Mouse (Mus musculus) stomach, postnatal 0 days (tissue): ENCODE measurements at regions not wholly inside any gene's neighbourhood (a gene's known extent, or its start where the extent isn't known, plus 50 kb on each side); places are given as distances from the start of the nearest gene placed in this dataset.

Source experiments
- ATAC-seq: fragments of 200-750 bp; cut with Nextera tagmentation; 2 replicates; pipeline ENCODE4 v1.8.0; 2017; ENCODE audit not compliant: low FRiP score, low TSS enrichment
- DNase-seq: peaks from one replicate; pipeline ENCODE4 v3.0.0-alpha.2; 2016; ENCODE audit warnings: low spot score
- H3K27ac ChIP-seq: fragments of 300-500 bp; sonication (generic); replicated peaks from 2 replicates; pipeline ENCODE4 v1.5.1; 2014; ENCODE audit warnings: mild to moderate bottlenecking, control low read depth
- H3K27me3 ChIP-seq: fragments of 300-500 bp; sonication (generic); 2 replicates; pipeline ENCODE4 v1.6.1; 2014; ENCODE audit warnings: low read length; ENCODE audit not compliant: control insufficient read depth, insufficient read depth
- H3K36me3 ChIP-seq: fragments of 300-500 bp; sonication (generic); 2 replicates; pipeline ENCODE4 v1.6.1; 2014; ENCODE audit warnings: low read length, mixed read lengths; ENCODE audit not compliant: control insufficient read depth, insufficient read depth
- H3K4me1 ChIP-seq: fragments of 300-500 bp; sonication (generic); replicated peaks from 2 replicates; pipeline ENCODE4 v1.6.1; 2014; ENCODE audit warnings: antibody characterized with exemption; ENCODE audit not compliant: control insufficient read depth, insufficient read depth
- H3K4me2 ChIP-seq: fragments of 300-500 bp; sonication (generic); replicated peaks from 2 replicates; pipeline ENCODE4 v1.6.1; 2014; ENCODE audit warnings: low read depth, mild to moderate bottlenecking, control low read depth, moderate library complexity
- H3K4me3 ChIP-seq: fragments of 300-500 bp; sonication (generic); 2 replicates; pipeline ENCODE4 v1.5.1; 2014; ENCODE audit warnings: low read depth, low read length, control low read depth
- H3K9ac ChIP-seq: fragments of 300-500 bp; sonication (generic); 2 replicates; pipeline ENCODE4 v1.6.1; 2014; ENCODE audit warnings: mild to moderate bottlenecking, low read length, control low read depth, mixed read lengths
- H3K9me3 ChIP-seq: fragments of 300-500 bp; sonication (generic); 2 replicates; pipeline ENCODE4 v1.6.1; 2016; ENCODE audit warnings: low read length; ENCODE audit not compliant: control insufficient read depth
- CTCF ChIP-seq: IDR thresholded peaks from 2 replicates; pipeline ENCODE4 v1.5.1; 2016; ENCODE audit warnings: antibody characterized with exemption, low read depth, mild to moderate bottlenecking, moderate library complexity
- EP300 ChIP-seq: optimal IDR thresholded peaks from 2 replicates; pipeline ENCODE3; 2016; ENCODE audit warnings: antibody characterized with exemption
- WGBS: fragments of 180-500 bp; shearing (Covaris S2); extraction: QIAGEN DNeasy Blood & Tissue Kit; methylation state at CpG from one replicate; pipeline ENCODE4 v1.1.7; 2014; 5-methylcytosine and 5-hydroxymethylcytosine counted together

DNA sequence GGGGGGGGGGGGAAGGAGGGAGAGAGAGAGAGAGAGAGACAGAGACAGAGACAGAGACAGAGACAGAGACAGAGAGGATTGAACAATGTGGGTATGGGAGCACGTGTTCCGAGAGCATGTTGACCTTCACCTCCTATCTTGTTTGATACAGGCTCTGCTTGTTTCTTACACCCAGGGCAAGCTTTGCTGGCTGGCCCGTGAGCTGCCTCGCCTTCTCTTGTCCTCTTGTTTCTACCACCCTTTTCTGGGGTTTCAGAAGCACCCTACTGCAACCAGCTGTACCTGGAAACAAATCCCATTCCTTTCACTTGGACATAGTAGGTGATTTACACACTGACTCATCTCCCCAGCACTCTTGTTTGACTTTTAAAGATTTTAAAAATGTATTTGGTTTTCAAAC, 516.0 kb upstream of the Mki67 start:
- Histone ChIP-seq H3K27ac (no peak overlapping the region), H3K36me3 (no peaks in the 10 kb centered on the region), H3K4me3 (no peak overlapping the region), H3K4me2 (no peak overlapping the region), H3K27me3 (no peaks in the 10 kb centered on the region), H3K9me3 (no peaks in the 10 kb centered on the region), H3K9ac (no peak overlapping the region), H3K4me1 (no peaks in the 10 kb centered on the region)
- no peak for DNase-seq
- TF ChIP-seq CTCF (no peak), EP300 (no peak)
- no peak for ATAC-seq
- 53% methylated on average over 4 of the region's 4 CpGs for WGBS

- DNase-seq (no peak), ATAC-seq (no peak)
- Histone ChIP-seq H3K27me3 (no peaks in the 10 kb centered on the region), H3K36me3 (no peaks in the 10 kb centered on the region), H3K4me2 (no peak overlapping the region), H3K27ac (no peak overlapping the region), H3K9me3 (no peaks in the 10 kb centered on the region), H3K4me1 (no peaks in the 10 kb centered on the region), H3K9ac (no peak overlapping the region), H3K4me3 (no peak overlapping the region)
- 50% methylated on average over 2 of the region's 2 CpGs for WGBS
- no peak for TF ChIP-seq CTCF
- TF ChIP-seq EP300: no peak
Measured at GRCm38 (mm10) chr7:136235563-136235962, 519.4 kb upstream of the Mki67 start.

DNA sequence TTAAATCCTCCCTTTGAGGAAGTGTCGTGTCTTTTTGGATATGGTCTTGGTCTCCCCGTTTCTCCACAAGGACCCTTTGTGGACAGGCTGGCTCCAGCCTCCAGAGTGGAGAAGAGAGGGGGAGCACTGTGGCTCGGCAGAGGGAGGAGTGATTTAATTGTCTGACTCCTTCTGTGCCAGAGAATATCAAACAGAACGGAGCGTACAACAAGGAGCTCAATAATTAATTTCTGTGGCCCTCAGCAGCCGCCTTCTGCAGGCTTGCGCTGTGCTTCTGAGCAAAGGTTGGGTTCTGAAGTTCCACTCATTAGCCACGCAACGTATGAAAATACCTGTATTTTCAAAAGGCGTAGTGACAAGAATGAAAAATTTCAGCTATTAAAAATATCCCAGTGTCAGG, 520.2 kb upstream of the Mki67 start:
- 59% methylated on average over 10 of the region's 10 CpGs for WGBS
- no peak for DNase-seq

DNA sequence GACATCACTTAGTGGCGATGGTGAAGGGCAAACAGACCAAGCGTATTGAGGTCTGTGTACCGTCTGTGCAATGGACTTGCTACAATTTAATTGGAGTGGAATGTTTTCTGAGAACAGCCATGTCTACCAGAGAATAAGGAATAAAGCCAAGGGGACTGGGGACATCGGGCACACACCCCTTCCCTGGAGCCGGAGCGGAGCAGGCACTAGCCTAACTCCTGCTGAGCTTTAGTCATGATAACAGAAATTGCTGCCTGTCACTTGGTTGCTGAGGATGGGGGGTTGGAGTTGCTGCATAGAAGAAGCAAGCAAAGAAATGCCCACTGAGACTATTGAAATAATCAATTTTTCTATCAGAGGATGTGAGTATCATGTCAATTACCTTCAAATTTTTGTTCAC, 549.5 kb upstream of the Mki67 start:
- no peak for ATAC-seq
- Histone ChIP-seq H3K9ac (no peak overlapping the region), H3K9me3 (no peaks in the 10 kb centered on the region), H3K4me3 (no peak overlapping the region), H3K4me1 (no peaks in the 10 kb centered on the region), H3K4me2 (no peak overlapping the region), H3K27me3 (no peaks in the 10 kb centered on the region), H3K27ac (no peak overlapping the region), H3K36me3 (no peaks in the 10 kb centered on the region)
- TF ChIP-seq EP300 (no peak), CTCF (no peak)
- no peak for DNase-seq
- WGBS: 65% methylated on average over 6 of the region's 6 CpGs

More for the DNA sequence above, 520.2 kb upstream of the Mki67 start:
- Histone ChIP-seq H3K27ac (no peak overlapping the region), H3K27me3 (no peaks in the 10 kb centered on the region), H3K4me1 (no peaks in the 10 kb centered on the region), H3K36me3 (no peaks in the 10 kb centered on the region), H3K9ac (no peak overlapping the region), H3K4me3 (no peak overlapping the region), H3K4me2 (no peak overlapping the region), H3K9me3 (no peaks in the 10 kb centered on the region)
- no peak for TF ChIP-seq EP300
- TF ChIP-seq CTCF: no peak
- no peak for ATAC-seq

- ATAC-seq (no peak), DNase-seq (no peak)
- H3K4me3 ChIP-seq: no peak overlapping the region
- H3K9me3 ChIP-seq: no peaks in the 10 kb centered on the region
- TF ChIP-seq EP300 (no peak), CTCF (no peak)
- no peaks in the 10 kb centered on the region for H3K27me3 ChIP-seq
- H3K4me1 ChIP-seq: no peaks in the 10 kb centered on the region
- no peak overlapping the region for H3K9ac ChIP-seq
- H3K4me2 ChIP-seq: no peak overlapping the region
- WGBS: 73% methylated on average over 7 of the region's 7 CpGs
- no peaks in the 10 kb centered on the region for H3K36me3 ChIP-seq
- H3K27ac ChIP-seq: no peak overlapping the region
Measured at GRCm38 (mm10) chr7:136267716-136268489, 551.7 kb upstream of the Mki67 start.

DNA sequence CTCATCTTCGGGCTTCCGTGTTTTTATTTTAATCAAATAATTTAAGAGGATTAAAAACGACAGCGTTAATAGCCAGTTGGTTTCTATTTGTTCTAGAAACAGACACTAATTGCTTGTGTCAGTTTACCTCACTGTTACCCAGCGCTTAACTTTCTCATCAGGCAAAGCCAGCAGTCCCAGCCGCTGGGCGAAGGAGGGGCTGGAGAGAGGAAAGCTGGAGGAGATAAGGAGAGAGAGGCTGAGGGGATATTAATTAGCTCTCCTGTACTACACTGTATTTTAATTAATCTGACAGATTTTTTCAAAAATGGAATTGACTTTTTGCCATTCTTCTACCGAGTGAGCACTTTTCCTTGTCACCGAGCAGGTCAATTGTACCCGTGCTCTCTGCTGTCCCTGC, 559.5 kb upstream of the Mki67 start:
- Histone ChIP-seq H3K36me3 (no peaks in the 10 kb centered on the region), H3K9ac (no peak overlapping the region), H3K27me3 (no peaks in the 10 kb centered on the region), H3K4me2 (no peak overlapping the region), H3K27ac (no peak overlapping the region), H3K4me1 (no peaks in the 10 kb centered on the region), H3K9me3 (no peaks in the 10 kb centered on the region), H3K4me3 (no peak overlapping the region)
- ATAC-seq (no peak), DNase-seq (no peak)
- WGBS: 76% methylated on average over 10 of the region's 10 CpGs
- no peak for TF ChIP-seq CTCF
- no peak for TF ChIP-seq EP300
